Mouse (Mus musculus) macrophage (primary cell): ENCODE data around the gene Ccer2. TPM values are rescaled to one million over a fixed set of nuclear protein-coding genes. Genes with fewer than 3 reads are reported as not detected.
A peak's percentile ranks its signal among the peaks of the same experiment; 100 is the strongest.

Experiments
- H3K27ac ChIP-seq: fragments of 350-480 bp; formaldehyde crosslinking; 2 replicates; pipeline ENCODE4 v1.9.0; 2021
- H3K36me3 ChIP-seq: fragments of 350-480 bp; formaldehyde crosslinking; 2 replicates; pipeline ENCODE4 v1.9.0; 2021; ENCODE audit errors: inconsistent target
- H3K4me3 ChIP-seq: fragments of 350-480 bp; formaldehyde crosslinking; 2 replicates; pipeline ENCODE4 v1.9.0; 2021; ENCODE audit errors: inconsistent target
- H3K79me2 ChIP-seq: fragments of 350-480 bp; formaldehyde crosslinking; 2 replicates; pipeline ENCODE4 v1.9.0; 2021; ENCODE audit errors: inconsistent target
- WGBS: methylation state at CpG from one replicate; pipeline ENCODE4 v1.1.7; 2026; ENCODE audit warnings: inconsistent platforms; ENCODE audit not compliant: missing documents; 5-methylcytosine and 5-hydroxymethylcytosine counted together
- polyA plus RNA-seq: library from polyadenylated mRNA; stranded (reverse); fragments of 250-400 nt; gene quantifications from 3 replicates; pipeline ENCODE4 v1.2.4, GENCODE M21; 2018; ENCODE audit warnings: inconsistent platforms

Ccer2 gene
- polyA plus RNA-seq, 1 experiment from 2014 or later, result not detected

- Histone ChIP-seq H3K27ac (no peak overlapping the region), H3K4me3 (no peak overlapping the region), H3K36me3 (peaks cover 13% of the 10 kb centered on the region; the same call in 1 of the 2 replicates), H3K79me2 (no peaks in the 10 kb centered on the region)
- 88% methylated on average over 8 of the region's 8 CpGs for WGBS
Measured at GRCm38 (mm10) chr7:28790066-28790806, 34.3 kb downstream of the Ccer2 start.

- Histone ChIP-seq H3K4me3 (no peak overlapping the region), H3K36me3 (peaks cover 2% of the 10 kb centered on the region; the same call in 1 of the 2 replicates), H3K27ac (no peak overlapping the region), H3K79me2 (no peaks in the 10 kb centered on the region)
Measured at GRCm38 (mm10) chr7:28791706-28792105, 35.7 kb downstream of the Ccer2 start.

- Histone ChIP-seq H3K27ac (no peak overlapping the region), H3K79me2 (peaks cover 8% of the 10 kb centered on the region; the same call in 1 of the 2 replicates), H3K4me3 (no peak overlapping the region), H3K36me3 (no peaks in the 10 kb centered on the region; the same call in 1 of the 2 replicates)
- 73% methylated on average over 11 of the region's 14 CpGs for WGBS
Measured at GRCm38 (mm10) chr7:28792391-28793185, 36.6 kb downstream of the Ccer2 start.

- Histone ChIP-seq H3K27ac (no peak overlapping the region), H3K4me3 (no peak overlapping the region), H3K79me2 (peaks cover 12% of the 10 kb centered on the region; the same call in 1 of the 2 replicates), H3K36me3 (peaks cover 11% of the 10 kb centered on the region; the same call in 1 of the 2 replicates)
- WGBS, result 38% methylated on average over 2 of the region's 2 CpGs
Measured at GRCm38 (mm10) chr7:28793834-28794233, 37.9 kb downstream of the Ccer2 start.

- H3K4me3 ChIP-seq, result no peak overlapping the region
- 90% methylated on average over 3 of the region's 3 CpGs for WGBS
- H3K36me3 ChIP-seq, result peaks cover 15% of the 10 kb centered on the region; the same call in 1 of the 2 replicates
- H3K27ac ChIP-seq, result no peak overlapping the region
- H3K79me2 ChIP-seq, result peaks cover 12% of the 10 kb centered on the region; the same call in 1 of the 2 replicates
Measured at GRCm38 (mm10) chr7:28794496-28794895, 38.5 kb downstream of the Ccer2 start.

- WGBS, result 3% methylated on average over 15 of the region's 15 CpGs
- peaks cover 15% of the 10 kb centered on the region; the same call in 1 of the 2 replicates for H3K36me3 ChIP-seq
- H3K79me2 ChIP-seq, result peaks cover 12% of the 10 kb centered on the region; the same call in 1 of the 2 replicates
- H3K4me3 ChIP-seq, result peak overlapping the region; percentile 86
- peak overlapping the region; percentile 93 for H3K27ac ChIP-seq
Measured at GRCm38 (mm10) chr7:28795832-28796231, 39.9 kb downstream of the Ccer2 start.

- Histone ChIP-seq H3K27ac (peak overlapping the region; percentile 93), H3K36me3 (peaks cover 15% of the 10 kb centered on the region; the same call in 1 of the 2 replicates), H3K79me2 (peaks cover 12% of the 10 kb centered on the region; the same call in 1 of the 2 replicates), H3K4me3 (peak overlapping the region; percentile 86)
- 13% methylated on average over 32 of the region's 32 CpGs for WGBS
Measured at GRCm38 (mm10) chr7:28796562-28796975, 40.6 kb downstream of the Ccer2 start.

- Histone ChIP-seq H3K27ac (no peak overlapping the region), H3K36me3 (peaks cover 15% of the 10 kb centered on the region; the same call in 1 of the 2 replicates), H3K4me3 (no peak overlapping the region), H3K79me2 (peaks cover 12% of the 10 kb centered on the region; the same call in 1 of the 2 replicates)
- WGBS, result 94% methylated on average over 9 of the region's 9 CpGs
Measured at GRCm38 (mm10) chr7:28799994-28800393, 44.0 kb downstream of the Ccer2 start.

GRCm38 (mm10) chr7:28801451-28801850 is 45.5 kb downstream of the Ccer2 start:
- no peak overlapping the region for H3K4me3 ChIP-seq
- 100% methylated on average over 2 of the region's 3 CpGs for WGBS
- no peak overlapping the region for H3K27ac ChIP-seq

GRCm38 (mm10) chr7:28801901-28802670 is 46.1 kb downstream of the Ccer2 start:
- peak overlapping the region; percentile 40 for H3K27ac ChIP-seq
- WGBS, result 55% methylated on average over 10 of the region's 10 CpGs
- no peak overlapping the region for H3K4me3 ChIP-seq

More at GRCm38 (mm10) chr7:28801451-28801850, 45.5 kb downstream of the Ccer2 start:
- Histone ChIP-seq H3K36me3 (peaks cover 15% of the 10 kb centered on the region; the same call in 1 of the 2 replicates), H3K79me2 (peaks cover 12% of the 10 kb centered on the region; the same call in 1 of the 2 replicates)

GRCm38 (mm10) chr7:28802846-28803588 is 47.0 kb downstream of the Ccer2 start:
- Histone ChIP-seq H3K27ac (peak overlapping the region; percentile 40), H3K36me3 (peaks cover 11% of the 10 kb centered on the region; the same call in 1 of the 2 replicates), H3K4me3 (no peak overlapping the region), H3K79me2 (no peaks in the 10 kb centered on the region; the same call in 1 of the 2 replicates)
- 21% methylated on average over 10 of the region's 10 CpGs for WGBS

More at GRCm38 (mm10) chr7:28801901-28802670, 46.1 kb downstream of the Ccer2 start:
- peaks cover 9% of the 10 kb centered on the region; the same call in 1 of the 2 replicates for H3K79me2 ChIP-seq
- peaks cover 15% of the 10 kb centered on the region; the same call in 1 of the 2 replicates for H3K36me3 ChIP-seq

- H3K27ac ChIP-seq, result no peak overlapping the region
- 0 out of 2 replicates have a peak, but pooled peaks cover 5% of the 10 kb centered on the region for H3K36me3 ChIP-seq
- H3K4me3 ChIP-seq, result no peak overlapping the region
- no peaks in the 10 kb centered on the region for H3K79me2 ChIP-seq
- WGBS, result 87% methylated on average over 4 of the region's 4 CpGs
Measured at GRCm38 (mm10) chr7:28803756-28804155, 47.8 kb downstream of the Ccer2 start.

GRCm38 (mm10) chr7:28806869-28807268 is 50.9 kb downstream of the Ccer2 start:
- Histone ChIP-seq H3K36me3 (no peaks in the 10 kb centered on the region), H3K79me2 (peaks cover 6% of the 10 kb centered on the region), H3K27ac (no peak overlapping the region), H3K4me3 (no peak overlapping the region)
- 71% methylated on average over 2 of the region's 4 CpGs for WGBS
